Mouse (Mus musculus): Measurements from ENCODE around the gene Tyro3. TPM values are rescaled to one million over a fixed set of nuclear protein-coding genes. Genes with fewer than 3 reads are reported as not detected.

Tyro3 gene
- polyA plus RNA-seq, 1 experiment from 2014 or later = 20.0 TPM

GRCm38 (mm10) chr2:119808881-119809280, 11.3 kb downstream of the Tyro3 start:
- Histone ChIP-seq H3K27ac (no peak overlapping the region), H3K27me3 (no peaks in the 10 kb centered on the region), H3K4me3 (no peak overlapping the region), H3K4me2 (no peak overlapping the region), H3K36me3 (peaks cover 81% of the 10 kb centered on the region), H3K4me1 (replicated peaks) (peaks cover 27% of the 10 kb centered on the region), H3K9ac (peak overlapping the region; percentile 43; the same call in 1 of the 2 replicates), H3K9me3 (no peaks in the 10 kb centered on the region)
- ATAC-seq (ENCODE audit: low FRiP score) = no peak
- 33% methylated on average over 4 of the region's 4 CpGs for WGBS

- Histone ChIP-seq H3K4me1 (replicated peaks) (peaks cover 12% of the 10 kb centered on the region), H3K4me3 (no peak overlapping the region), H3K9me3 (no peaks in the 10 kb centered on the region), H3K4me2 (no peak overlapping the region), H3K36me3 (peaks cover 82% of the 10 kb centered on the region), H3K27ac (no peak overlapping the region), H3K9ac (no peak overlapping the region), H3K27me3 (no peaks in the 10 kb centered on the region)
- 74% methylated on average over 12 of the region's 12 CpGs for WGBS
- ATAC-seq (ENCODE audit: low FRiP score) = no peak
These were observed 13.4 kb downstream of the Tyro3 start for GRCm38 (mm10) chr2:119810890-119811289.

GRCm38 (mm10) chr2:119811490-119812146, 14.1 kb downstream of the Tyro3 start:
- Histone ChIP-seq H3K4me1 (replicated peaks) (peaks cover 12% of the 10 kb centered on the region), H3K27ac (no peak overlapping the region), H3K4me3 (no peak overlapping the region), H3K4me2 (no peak overlapping the region), H3K9ac (no peak overlapping the region), H3K36me3 (peaks cover 82% of the 10 kb centered on the region), H3K9me3 (no peaks in the 10 kb centered on the region), H3K27me3 (no peaks in the 10 kb centered on the region)
- WGBS = 89% methylated on average over 14 of the region's 14 CpGs
- no peak for ATAC-seq (ENCODE audit: low FRiP score)

GRCm38 (mm10) chr2:119814376-119814933, 16.9 kb downstream of the Tyro3 start:
- H3K27me3 ChIP-seq = no peaks in the 10 kb centered on the region
- 69% methylated on average over 7 of the region's 7 CpGs for WGBS
- H3K9me3 ChIP-seq = no peaks in the 10 kb centered on the region
- no peak overlapping the region for H3K4me2 ChIP-seq
- peak overlapping the region; percentile 13; the same call in 1 of the 2 replicates for H3K9ac ChIP-seq
- H3K27ac ChIP-seq = peak overlapping the region; percentile 30; the same call in 1 of the 2 replicates
- H3K36me3 ChIP-seq = peaks cover 66% of the 10 kb centered on the region
- ATAC-seq (ENCODE audit: low FRiP score) = peak; percentile 50; the same call in 1 of the 2 replicates
- no peak overlapping the region for H3K4me3 ChIP-seq
- peaks cover 5% of the 10 kb centered on the region; the same call in 1 of the 2 replicates for H3K4me1 ChIP-seq (replicated peaks)

- H3K4me3 ChIP-seq = no peak overlapping the region
- no peak overlapping the region; the same call in 1 of the 2 replicates for H3K27ac ChIP-seq
- ATAC-seq (ENCODE audit: low FRiP score) = no peak
- peaks cover 45% of the 10 kb centered on the region for H3K36me3 ChIP-seq
- no peak overlapping the region for H3K4me2 ChIP-seq
- peaks cover 5% of the 10 kb centered on the region; the same call in 1 of the 2 replicates for H3K4me1 ChIP-seq (replicated peaks)
- no peak overlapping the region; the same call in 1 of the 2 replicates for H3K9ac ChIP-seq
- WGBS = 95% methylated on average over 13 of the region's 13 CpGs
- no peaks in the 10 kb centered on the region for H3K9me3 ChIP-seq
- no peaks in the 10 kb centered on the region for H3K27me3 ChIP-seq
These were observed 19.1 kb downstream of the Tyro3 start for GRCm38 (mm10) chr2:119816611-119817010.

- Histone ChIP-seq H3K9ac (no peak overlapping the region), H3K36me3 (peaks cover 40% of the 10 kb centered on the region), H3K27ac (no peak overlapping the region; the same call in 1 of the 2 replicates), H3K27me3 (no peaks in the 10 kb centered on the region), H3K9me3 (no peaks in the 10 kb centered on the region), H3K4me2 (no peak overlapping the region), H3K4me1 (replicated peaks) (peaks cover 5% of the 10 kb centered on the region; the same call in 1 of the 2 replicates), H3K4me3 (no peak overlapping the region)
- 86% methylated on average over 5 of the region's 5 CpGs for WGBS
- peak; percentile 64 for ATAC-seq (ENCODE audit: low FRiP score)
These were observed 19.5 kb downstream of the Tyro3 start for GRCm38 (mm10) chr2:119817047-119817446.

- no peak overlapping the region for H3K4me3 ChIP-seq
- no peak for ATAC-seq (ENCODE audit: low FRiP score)
- H3K36me3 ChIP-seq = peaks cover 23% of the 10 kb centered on the region
- H3K27me3 ChIP-seq = no peaks in the 10 kb centered on the region
- WGBS = 64% methylated on average over 9 of the region's 9 CpGs
- peaks cover 5% of the 10 kb centered on the region; the same call in 1 of the 2 replicates for H3K4me1 ChIP-seq (replicated peaks)
- H3K9me3 ChIP-seq = no peaks in the 10 kb centered on the region
- no peak overlapping the region for H3K27ac ChIP-seq
- H3K9ac ChIP-seq = no peak overlapping the region
- H3K4me2 ChIP-seq = no peak overlapping the region
These were observed 21.2 kb downstream of the Tyro3 start for GRCm38 (mm10) chr2:119818668-119819272.

- no peak for ATAC-seq (ENCODE audit: low FRiP score)
- H3K4me2 ChIP-seq = no peak overlapping the region
- no peaks in the 10 kb centered on the region for H3K27me3 ChIP-seq
- no peak overlapping the region for H3K4me3 ChIP-seq
- WGBS = 77% methylated on average over 9 of the region's 9 CpGs
- H3K36me3 ChIP-seq = peaks cover 14% of the 10 kb centered on the region
- H3K4me1 ChIP-seq (replicated peaks) = no peaks in the 10 kb centered on the region
- H3K9me3 ChIP-seq = no peaks in the 10 kb centered on the region
- H3K27ac ChIP-seq = no peak overlapping the region
- no peak overlapping the region for H3K9ac ChIP-seq
These were observed 23.6 kb downstream of the Tyro3 start for GRCm38 (mm10) chr2:119821136-119821535.

- 82% methylated on average over 2 of the region's 2 CpGs for WGBS
- Histone ChIP-seq H3K27ac (no peak overlapping the region), H3K36me3 (no peaks in the 10 kb centered on the region), H3K9me3 (no peaks in the 10 kb centered on the region), H3K4me1 (replicated peaks) (no peaks in the 10 kb centered on the region), H3K27me3 (no peaks in the 10 kb centered on the region), H3K4me3 (no peak overlapping the region), H3K9ac (no peak overlapping the region), H3K4me2 (no peak overlapping the region)
- ATAC-seq (ENCODE audit: low FRiP score) = no peak
These were observed 33.0 kb downstream of the Tyro3 start for GRCm38 (mm10) chr2:119830579-119830978.

- Histone ChIP-seq H3K4me1 (replicated peaks) (no peaks in the 10 kb centered on the region), H3K4me2 (no peak overlapping the region), H3K9ac (no peak overlapping the region), H3K27me3 (no peaks in the 10 kb centered on the region), H3K9me3 (no peaks in the 10 kb centered on the region), H3K4me3 (no peak overlapping the region), H3K27ac (no peak overlapping the region), H3K36me3 (no peaks in the 10 kb centered on the region)
- WGBS = 93% methylated on average over 4 of the region's 4 CpGs
- no peak for ATAC-seq (ENCODE audit: low FRiP score)
These were observed 36.7 kb downstream of the Tyro3 start for GRCm38 (mm10) chr2:119834231-119834630.

- Histone ChIP-seq H3K9ac (no peak overlapping the region), H3K9me3 (no peaks in the 10 kb centered on the region), H3K4me3 (no peak overlapping the region), H3K27me3 (no peaks in the 10 kb centered on the region), H3K27ac (no peak overlapping the region), H3K36me3 (no peaks in the 10 kb centered on the region), H3K4me1 (replicated peaks) (no peaks in the 10 kb centered on the region), H3K4me2 (no peak overlapping the region)
- WGBS = 94% methylated on average over 7 of the region's 7 CpGs
- ATAC-seq (ENCODE audit: low FRiP score) = no peak
These were observed 40.1 kb downstream of the Tyro3 start for GRCm38 (mm10) chr2:119837616-119838015.

- H3K4me2 ChIP-seq = no peak overlapping the region
- 84% methylated on average over 11 of the region's 11 CpGs for WGBS
- H3K9me3 ChIP-seq = no peaks in the 10 kb centered on the region
- H3K36me3 ChIP-seq = no peaks in the 10 kb centered on the region
- no peaks in the 10 kb centered on the region for H3K4me1 ChIP-seq (replicated peaks)
- ATAC-seq (ENCODE audit: low FRiP score) = no peak
- no peak overlapping the region for H3K27ac ChIP-seq
- no peak overlapping the region for H3K9ac ChIP-seq
- H3K4me3 ChIP-seq = no peak overlapping the region
- H3K27me3 ChIP-seq = no peaks in the 10 kb centered on the region
These were observed 41.0 kb downstream of the Tyro3 start for GRCm38 (mm10) chr2:119838363-119839156.

Measured in hindbrain, embryonic 13.5 days (tissue).